8 mouse cellular contexts compared by ENCODE assay signal in genomic region chr17:85464466-85465411, GRCm38 (mm10).
DNase-seq lines count a peak whose midpoint lies in the region; ATAC-seq and TF ChIP-seq lines count a peak whose summit lies in the region.

No protein-coding gene starts in this region.

- no peak overlapping the region for H3K27ac ChIP-seq in heart, embryonic 11.5 days (ENCODE audit: low read depth, low read length)
- peak overlapping the region; percentile 20; the same call in 1 of the 2 replicates for H3K27ac ChIP-seq in embryonic facial prominence, embryonic 12.5 days
- no peak overlapping the region for H3K27ac ChIP-seq in kidney, adult 2 months (ENCODE audit: insufficient read depth, low read depth, low read length)
- H3K27ac ChIP-seq in midbrain, embryonic 15.5 days, result peak overlapping the region; percentile 19

- H3K9ac ChIP-seq in heart, embryonic 11.5 days (ENCODE audit: low read depth, low read length), result no peak overlapping the region
- no peak overlapping the region for H3K9ac ChIP-seq in embryonic facial prominence, embryonic 12.5 days
- no peak overlapping the region for H3K9ac ChIP-seq in midbrain, embryonic 15.5 days

- TF ChIP-seq CTCF in kidney, adult 2 months (conservative IDR thresholded peaks at IDR 0.05; ENCODE audit: insufficient read depth, insufficient read length, low read depth, low read length), result no peak

- peak overlapping the region; percentile 58 for H3K4me2 ChIP-seq in heart, embryonic 11.5 days
- peak overlapping the region; percentile 34 for H3K4me2 ChIP-seq in embryonic facial prominence, embryonic 12.5 days (replicated peaks)
- peak overlapping the region; percentile 19 for H3K4me2 ChIP-seq in midbrain, embryonic 15.5 days

- intact Hi-C loops in heart, postnatal 14 days (cut with DNase I), result no loop called here

- H3K4me1 ChIP-seq in heart, embryonic 11.5 days (ENCODE audit: control insufficient read depth, insufficient read depth, low read length), result peaks cover 15% of the 10 kb centered on the region; the same call in 1 of the 2 replicates
- peaks cover 10% of the 10 kb centered on the region; the same call in 1 of the 2 replicates for H3K4me1 ChIP-seq in embryonic facial prominence, embryonic 12.5 days
- H3K4me1 ChIP-seq in kidney, adult 2 months (ENCODE audit: control insufficient read depth, insufficient read depth, low read length), result no peaks in the 10 kb centered on the region
- peaks cover 18% of the 10 kb centered on the region for H3K4me1 ChIP-seq in midbrain, embryonic 15.5 days

- H3K36me3 ChIP-seq in heart, embryonic 11.5 days (ENCODE audit: control insufficient read depth, insufficient read depth, low read length), result no peaks in the 10 kb centered on the region
- no peaks in the 10 kb centered on the region for H3K36me3 ChIP-seq in embryonic facial prominence, embryonic 12.5 days
- H3K36me3 ChIP-seq in kidney, adult 2 months (ENCODE audit: control insufficient read depth, insufficient read depth, low read length), result no peaks in the 10 kb centered on the region
- no peaks in the 10 kb centered on the region for H3K36me3 ChIP-seq in midbrain, embryonic 15.5 days (replicated peaks)

- TF ChIP-seq POLR2A in kidney, adult 2 months (IDR thresholded peaks at IDR 0.05; ENCODE audit: low read depth, low read length), result no peak

- 2% methylated on average over 40 of the region's 40 CpGs for WGBS in heart, embryonic 11.5 days (ENCODE audit: insufficient replicate concordance)
- WGBS in embryonic facial prominence, embryonic 12.5 days, result 1% methylated on average over 40 of the region's 40 CpGs
- 4% methylated on average over 40 of the region's 40 CpGs for WGBS in kidney, adult 2 months
- WGBS in midbrain, embryonic 15.5 days, result 2% methylated on average over 40 of the region's 40 CpGs

- no peaks in the 10 kb centered on the region for H3K9me3 ChIP-seq in heart, embryonic 11.5 days (replicated peaks; ENCODE audit: control insufficient read depth, low read length)
- no peaks in the 10 kb centered on the region for H3K9me3 ChIP-seq in embryonic facial prominence, embryonic 12.5 days
- H3K9me3 ChIP-seq in midbrain, embryonic 15.5 days, result no peaks in the 10 kb centered on the region

- DNase-seq in heart, postnatal 14 days, result no peak
- peak; percentile 75 for DNase-seq in kidney, adult 2 months
- DNase-seq in right cerebral cortex, postnatal 25 days, result no peak
- DNase-seq in right cerebral cortex, adult 18-20 months, result no peak
- no peak for DNase-seq in frontal cortex, adult 2 months (ENCODE audit: extremely low spot score in 1 of 2, low spot score in 1 of 2)

- peaks cover 87% of the 10 kb centered on the region for H3K27me3 ChIP-seq in heart, embryonic 11.5 days (ENCODE audit: control insufficient read depth, insufficient read depth, low read length)
- H3K27me3 ChIP-seq in embryonic facial prominence, embryonic 12.5 days, result peaks cover 96% of the 10 kb centered on the region
- 0 out of 2 replicates have a peak, but pooled peaks cover 3% of the 10 kb centered on the region for H3K27me3 ChIP-seq in kidney, adult 2 months (replicated peaks; ENCODE audit: control insufficient read depth, insufficient read depth, low read length)
- H3K27me3 ChIP-seq in midbrain, embryonic 15.5 days (replicated peaks), result peaks cover 96% of the 10 kb centered on the region

- H3K4me3 ChIP-seq in heart, embryonic 11.5 days (ENCODE audit: low read depth, low read length), result peak overlapping the region; percentile 29
- no peak overlapping the region for H3K4me3 ChIP-seq in embryonic facial prominence, embryonic 12.5 days
- peak overlapping the region; percentile 16 for H3K4me3 ChIP-seq in kidney, adult 2 months (ENCODE audit: insufficient read depth, low read depth, low read length)
- no peak overlapping the region for H3K4me3 ChIP-seq in midbrain, embryonic 15.5 days

- no peak for ATAC-seq in heart, embryonic 11.5 days (replicated peaks; ENCODE audit: insufficient number of reproducible peaks, low FRiP score, low TSS enrichment)
- peak; percentile 78 for ATAC-seq in embryonic facial prominence, embryonic 12.5 days (ENCODE audit: insufficient number of reproducible peaks, insufficient read depth, low FRiP score, low TSS enrichment)
- peak; percentile 65; the same call in 1 of the 2 replicates for ATAC-seq in midbrain, embryonic 15.5 days (replicated peaks)

Comparison
In these comparisons a context has a peak if more than half of its experiments do, and no peak if none do; other contexts are left out.
1. H3K27ac ChIP-seq: peak in embryonic facial prominence, embryonic 12.5 days (single experiment) and midbrain, embryonic 15.5 days (single experiment); none in heart, embryonic 11.5 days (single experiment) and kidney, adult 2 months (single experiment).
2. H3K4me3 ChIP-seq: peak in heart, embryonic 11.5 days (single experiment) and kidney, adult 2 months (single experiment); none in embryonic facial prominence, embryonic 12.5 days (single experiment) and midbrain, embryonic 15.5 days (single experiment).
3. Peak in every context shown above with its lines, with median percentiles within 50 percentile points of each other: H3K4me2 ChIP-seq.